Mouse (Mus musculus) left cerebral cortex, postnatal 36 days (tissue): Measurements from ENCODE around the gene Scrt2. TPM values are rescaled to one million over a fixed set of nuclear protein-coding genes. Genes with fewer than 3 reads are reported as not detected.
A peak's percentile ranks its signal among the peaks of the same experiment; 100 is the strongest.

Experiments
- DNase-seq, 2 experiments: peaks; one replicate each; pipeline ENCODE4 v3.0.0; 2021 to 2022; ENCODE audit warnings: low spot score in 2 of 2, mixed read lengths in 1 of 2
- intact Hi-C: fragments of 180-260 bp; cut with DNase I; formaldehyde crosslinking; loops from one replicate; pipeline ENCODE4 v1.15.1; 2025
- total RNA-seq, 2 experiments: library from RNA; stranded (reverse); gene quantifications; 2 replicates each; pipeline ENCODE4 v1.2.3; 2021

Gene Scrt2
- total RNA-seq, 2 experiments from 2014 or later, result 14.5 to 18.5 TPM

DNA sequence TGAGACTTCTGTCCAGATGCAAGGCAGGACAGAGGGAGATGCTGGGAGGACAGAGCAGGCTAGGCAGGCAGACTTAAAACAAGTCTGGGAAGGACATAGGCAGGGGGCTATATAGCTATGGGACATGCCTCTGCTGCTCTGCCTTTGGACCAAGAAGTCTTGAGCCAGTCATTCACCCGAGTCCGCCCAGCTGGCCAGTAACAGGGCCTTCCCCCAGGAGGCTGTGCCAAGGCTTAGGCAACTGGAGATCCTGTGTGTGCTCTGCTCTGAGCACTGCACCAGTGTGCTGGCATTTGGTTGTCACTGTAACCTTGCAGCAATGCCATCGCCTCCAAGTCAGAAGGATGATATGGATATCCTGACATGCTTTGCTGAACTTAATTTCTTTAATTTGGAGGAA is 4.0 kb upstream of the Scrt2 start:
- intact Hi-C loops, result no loop called here
- DNase-seq, result no peak

DNA sequence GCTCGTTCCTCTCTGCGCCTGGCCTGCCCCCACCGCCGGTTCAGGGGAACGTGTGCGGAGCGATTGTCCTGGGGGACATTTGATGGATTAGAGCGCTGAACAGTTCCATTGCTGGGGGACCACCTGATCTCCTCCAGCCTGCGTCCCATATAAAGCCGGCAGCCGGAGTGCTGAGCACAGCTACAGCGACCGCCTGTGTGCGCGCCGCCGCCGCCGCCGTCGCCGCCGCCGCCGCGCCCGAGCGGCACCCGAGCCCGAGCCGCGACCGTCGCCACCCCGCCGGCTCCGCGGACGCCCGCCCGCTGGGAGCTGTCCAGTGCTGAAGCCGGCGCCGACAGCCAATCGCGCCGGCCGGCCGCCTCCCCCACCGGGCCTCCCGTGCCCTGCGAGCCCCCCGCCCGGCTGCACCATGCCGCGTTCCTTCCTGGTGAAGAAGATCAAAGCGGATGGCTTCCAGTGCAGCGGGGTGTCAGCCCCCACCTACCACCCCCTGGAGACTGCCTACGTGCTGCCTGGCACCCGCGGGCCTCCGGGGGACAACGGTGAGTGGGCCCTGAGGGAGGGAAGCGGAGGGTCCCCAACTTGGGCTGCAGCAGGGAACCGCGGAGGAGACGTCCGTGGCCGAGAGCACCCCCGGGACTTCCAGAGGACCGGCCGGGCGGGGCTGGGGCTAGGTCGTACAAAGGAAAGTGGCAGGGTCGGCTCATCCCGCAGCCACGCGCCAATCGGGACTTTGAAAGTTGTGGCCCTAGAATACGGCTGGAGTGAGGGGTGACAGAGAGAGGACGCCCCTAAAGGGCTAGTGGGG is 516 bp downstream of the Scrt2 start:
- peak; percentile 65 to 75 for DNase-seq
- intact Hi-C loops, result loop anchor here (5.0 kb wide), 1 partner anchor 35 kb away; no protein-coding TSS in a partner anchor

DNA sequence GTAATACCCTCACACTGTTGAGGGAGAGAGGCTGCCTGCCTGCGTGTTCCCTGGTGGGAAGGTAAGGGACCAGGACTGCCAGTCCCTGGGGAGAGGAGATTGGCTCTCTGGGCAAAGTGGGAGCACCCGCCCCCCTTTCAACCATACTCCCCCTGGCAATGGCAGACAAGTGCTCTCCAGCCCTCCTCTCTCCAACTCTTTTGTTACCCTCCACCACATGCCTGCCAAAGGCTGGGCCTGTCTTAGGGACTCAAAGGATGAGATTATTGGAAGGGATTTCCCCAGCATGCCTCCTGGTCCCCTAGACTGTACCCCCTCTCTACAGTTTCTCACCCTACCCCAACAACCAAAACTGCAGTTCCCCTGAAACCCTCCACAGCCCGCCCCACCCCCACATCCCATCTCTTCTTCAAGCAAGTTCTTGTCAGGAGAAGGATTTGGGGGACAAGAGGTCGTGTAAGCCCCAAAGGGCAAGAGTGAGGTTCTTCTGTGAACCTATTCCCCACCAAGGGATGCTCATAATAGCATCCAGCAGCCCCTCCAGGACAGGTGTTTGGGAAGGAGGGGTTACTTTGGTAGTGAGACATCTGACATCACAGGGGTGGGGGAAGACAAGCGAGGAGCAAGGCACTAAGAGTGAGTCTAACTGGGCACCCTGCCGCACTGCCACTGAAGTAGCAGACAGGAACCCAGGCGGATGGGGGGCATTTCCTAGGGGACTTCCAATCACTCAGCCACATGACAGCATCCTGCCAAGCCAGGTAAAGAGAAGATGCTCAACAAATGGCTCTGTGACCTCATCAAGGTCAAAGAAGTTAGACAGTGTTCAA is 1.3 kb downstream of the Scrt2 start:
- intact Hi-C loops, result loop anchor here (5.0 kb wide), 1 partner anchor 35 kb away; no protein-coding TSS in a partner anchor
- no peak for DNase-seq

DNA sequence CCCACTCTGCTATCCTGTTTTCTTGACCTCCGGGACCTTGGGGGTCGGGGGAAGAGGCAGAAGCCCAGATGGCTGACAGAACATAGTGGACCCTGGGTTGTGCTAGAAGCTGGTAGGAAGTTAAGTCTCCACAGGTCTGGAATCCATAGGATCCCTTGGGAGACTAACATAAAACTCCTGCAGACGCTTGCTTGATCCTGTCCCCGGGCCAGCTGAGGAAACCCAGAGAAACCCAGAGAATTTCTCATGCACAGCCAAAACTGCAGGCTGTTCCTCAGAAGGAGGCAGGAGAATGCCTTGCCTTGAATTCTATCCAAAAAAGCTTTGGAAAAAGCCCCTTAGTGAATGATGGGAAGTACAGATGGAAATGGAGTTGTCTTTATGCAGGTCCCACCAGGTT is 2.1 kb downstream of the Scrt2 start:
- intact Hi-C loops, result loop anchor here (5.0 kb wide), 1 partner anchor 36 kb away; no protein-coding TSS in a partner anchor
- DNase-seq, result no peak

DNA sequence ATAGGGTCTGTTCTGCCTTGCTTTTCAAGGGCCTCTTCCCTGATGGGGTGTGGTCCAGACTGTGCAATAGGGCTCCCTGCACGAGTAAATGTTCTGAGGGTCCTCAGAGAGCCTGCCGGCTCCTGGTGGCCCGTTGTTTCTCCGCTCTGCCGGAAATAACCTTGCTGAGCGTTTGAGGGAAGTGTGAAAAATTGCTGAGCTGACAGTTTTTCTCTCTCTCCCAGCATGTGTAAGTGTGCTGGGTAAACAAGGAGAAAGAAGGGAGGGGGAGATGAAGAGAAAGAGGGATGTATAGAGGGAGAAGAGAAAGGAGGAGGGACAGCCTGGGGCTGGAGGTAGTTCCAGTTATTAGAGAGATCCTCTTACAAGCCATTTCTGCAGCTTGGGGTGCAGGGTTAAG is 3.0 kb downstream of the Scrt2 start:
- intact Hi-C loops, result loop anchor here (5.0 kb wide), 1 partner anchor 37 kb away; no protein-coding TSS in a partner anchor
- no peak for DNase-seq

DNA sequence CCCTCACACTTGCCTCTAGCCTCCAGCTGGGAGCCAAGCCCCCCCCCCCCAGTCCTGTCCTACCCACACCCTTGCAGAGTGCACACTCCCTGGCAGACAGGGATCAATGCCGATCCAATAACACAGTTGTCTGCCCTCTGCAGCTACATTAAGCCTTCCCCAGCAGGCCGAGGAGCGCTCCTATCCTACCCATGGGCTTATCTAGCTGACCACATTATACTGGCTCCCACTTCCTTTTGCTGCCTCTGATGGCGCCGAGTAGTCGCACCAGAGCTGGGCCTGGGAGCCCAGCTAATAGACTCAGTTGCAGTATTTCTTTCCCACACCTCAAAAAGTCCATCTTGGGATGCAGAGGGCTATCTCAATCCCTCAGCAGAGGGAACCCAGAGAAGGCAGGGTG is 4.1 kb downstream of the Scrt2 start:
- intact Hi-C loops, result loop anchor here (5.0 kb wide), 1 partner anchor 58 kb away; no protein-coding TSS in a partner anchor
- DNase-seq, result no peak

DNA sequence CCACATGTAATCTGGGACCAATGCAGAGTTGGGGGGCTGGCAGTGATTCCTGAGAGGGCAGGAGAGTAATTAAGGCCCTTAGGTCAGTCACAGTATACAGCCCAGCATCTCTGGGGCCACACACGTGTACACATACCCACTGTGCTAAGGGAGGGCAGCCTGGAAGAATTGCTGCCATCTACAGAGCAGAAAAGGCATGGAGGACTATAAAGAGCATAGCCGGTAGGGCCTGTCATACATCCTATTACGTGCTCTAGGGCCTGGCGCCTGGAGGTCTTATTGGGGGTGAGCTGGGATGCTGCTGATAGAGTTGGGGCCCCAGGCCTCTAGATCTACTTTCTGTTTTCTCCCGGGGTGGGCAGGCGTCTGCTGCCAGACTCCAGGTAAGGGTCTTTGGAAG is 5.1 kb downstream of the Scrt2 start:
- no peak for DNase-seq
- intact Hi-C loops, result loop anchor here (5.0 kb wide), 1 partner anchor 59 kb away; no protein-coding TSS in a partner anchor

DNA sequence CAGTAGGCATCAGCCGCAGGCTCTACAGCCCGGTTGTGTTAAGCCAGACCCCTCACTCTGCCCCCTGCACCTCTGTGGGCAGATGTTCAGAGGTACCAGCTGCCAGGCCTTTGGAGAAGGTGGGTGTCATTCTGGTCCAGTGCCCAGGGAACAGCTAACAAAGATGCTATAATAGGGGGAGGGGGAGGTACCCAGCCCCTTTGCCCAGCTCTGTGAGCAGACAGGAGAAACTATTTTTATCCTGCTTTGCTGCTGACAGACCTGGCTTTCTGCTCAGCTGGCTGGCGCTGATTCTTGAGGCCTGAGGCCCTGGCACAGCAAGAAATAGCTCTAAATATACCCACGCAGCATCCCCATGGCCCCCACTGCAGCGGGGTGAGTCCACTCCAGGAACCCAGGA is 5.8 kb downstream of the Scrt2 start:
- peak; percentile 46 to 47 for DNase-seq
- intact Hi-C loops, result loop anchor here (5.0 kb wide), 1 partner anchor 60 kb away; no protein-coding TSS in a partner anchor

DNA sequence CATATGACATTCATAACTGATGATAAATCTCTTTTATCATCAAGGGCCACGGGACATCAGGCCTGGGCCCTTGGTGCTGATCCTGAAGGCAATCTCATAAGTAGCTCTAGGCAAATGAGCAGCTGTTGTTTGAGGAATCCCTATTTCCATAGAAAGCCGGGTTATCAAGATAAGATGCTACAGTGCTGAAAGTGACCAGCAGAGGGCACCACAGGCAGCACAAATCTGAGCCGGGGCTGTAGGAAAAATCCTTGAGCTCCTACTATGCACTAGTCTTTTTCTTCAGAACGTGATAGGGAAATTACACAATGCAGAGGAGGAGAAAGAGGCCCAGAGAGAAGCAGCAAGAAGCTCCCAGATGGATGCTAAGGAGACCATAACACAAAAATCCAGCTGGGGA is 7.7 kb downstream of the Scrt2 start:
- DNase-seq, result peak; percentile 46 to 72
- intact Hi-C loops, result loop anchor here (5.0 kb wide), 1 partner anchor 62 kb away; no protein-coding TSS in a partner anchor

DNA sequence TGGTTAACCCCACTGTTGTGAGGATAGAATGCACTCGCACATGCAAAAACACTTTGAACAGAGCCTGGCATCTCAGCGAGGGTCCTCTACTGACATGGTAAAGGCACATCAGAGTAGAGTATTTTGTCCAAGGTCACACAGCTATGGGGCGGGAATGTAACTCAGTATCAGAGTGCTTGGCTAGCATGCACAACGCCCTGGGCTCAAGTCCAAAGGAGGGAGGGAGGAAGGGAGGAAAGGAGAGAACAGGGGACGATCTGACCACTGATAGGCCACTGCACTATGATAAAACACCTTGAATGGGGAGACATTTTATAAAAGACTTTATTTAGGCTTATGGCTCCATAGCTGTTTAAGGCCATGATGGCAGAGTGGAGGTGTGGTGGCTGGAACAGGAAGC is 8.3 kb downstream of the Scrt2 start:
- intact Hi-C loops, result loop anchor here (5.0 kb wide), 1 partner anchor 62 kb away; no protein-coding TSS in a partner anchor

DNA sequence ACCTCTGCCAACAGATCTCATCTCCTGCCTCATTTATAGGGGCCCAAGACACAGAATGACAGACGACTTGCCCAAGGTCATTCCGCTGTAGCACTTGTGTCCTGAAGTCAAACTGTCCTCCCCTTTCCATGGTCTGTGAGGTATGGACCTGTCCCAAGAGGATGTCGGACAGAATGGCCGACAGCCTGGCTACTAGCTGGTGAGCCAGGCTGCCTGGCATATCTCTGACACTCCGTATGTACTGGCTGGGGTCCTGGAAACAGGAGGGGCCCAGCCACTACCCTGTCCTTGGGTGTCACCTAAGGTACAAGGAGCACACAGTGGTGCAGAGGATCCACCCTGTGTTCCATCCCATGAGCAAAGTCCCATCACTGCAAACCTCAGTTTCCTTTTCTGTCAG is 9.2 kb downstream of the Scrt2 start:
- no peak for DNase-seq
- intact Hi-C loops, result no loop called here

More for the DNA sequence above, 8.3 kb downstream of the Scrt2 start:
- DNase-seq, result no peak

DNA sequence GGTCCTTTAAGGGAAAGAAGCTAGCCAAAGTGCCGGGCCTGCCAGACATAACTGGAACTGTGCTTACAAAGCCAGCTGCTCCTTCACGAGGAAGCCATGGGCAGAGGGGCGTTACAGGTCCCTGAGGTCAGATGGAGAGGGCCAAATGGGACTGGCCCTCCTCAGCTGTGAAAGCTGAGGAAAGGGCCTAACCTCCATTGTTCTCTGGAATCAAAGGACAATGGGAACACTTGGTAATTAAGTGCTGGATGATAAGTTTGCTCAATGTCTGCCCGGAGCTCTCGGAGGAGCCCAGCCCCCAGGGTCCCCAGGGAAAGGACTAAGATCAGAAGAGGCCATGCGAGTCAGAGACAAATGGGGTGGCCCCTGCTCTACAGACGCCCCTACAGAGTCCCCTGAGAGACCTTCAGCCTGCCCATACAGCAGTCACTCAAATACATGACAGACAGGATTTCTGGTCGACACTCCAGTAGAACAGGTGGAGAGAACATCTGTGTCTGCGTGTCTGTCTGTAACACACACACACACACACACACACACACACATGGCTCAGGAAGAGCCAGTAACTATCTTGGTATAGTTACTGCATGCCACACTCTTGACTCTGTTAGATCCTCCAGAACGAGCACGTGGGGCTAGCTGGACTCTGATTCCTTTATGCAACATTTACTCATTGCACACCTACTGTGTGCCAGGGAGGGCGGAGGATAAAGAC is 10.2 kb downstream of the Scrt2 start:
- DNase-seq, result no peak
- intact Hi-C loops, result no loop called here

DNA sequence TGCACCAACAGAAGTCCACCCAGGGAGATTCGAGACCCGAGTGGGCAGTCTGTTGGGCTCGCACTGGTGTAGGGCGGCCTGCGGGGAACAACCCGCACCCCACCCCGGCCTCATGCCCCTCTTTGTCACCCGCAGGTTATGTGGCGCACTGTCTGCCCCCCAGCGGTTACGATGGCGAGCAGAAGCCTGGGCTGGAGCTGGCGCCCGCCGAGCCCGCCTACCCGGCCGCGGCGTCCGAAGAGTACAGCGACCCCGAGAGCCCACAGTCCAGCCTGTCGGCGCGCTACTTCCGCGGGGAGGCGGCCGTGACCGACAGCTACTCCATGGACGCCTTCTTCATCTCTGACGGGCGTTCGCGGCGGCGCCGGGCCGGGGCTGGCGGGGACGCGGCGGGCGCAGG is 11.6 kb downstream of the Scrt2 start:
- intact Hi-C loops, result no loop called here
- DNase-seq, result no peak

DNA sequence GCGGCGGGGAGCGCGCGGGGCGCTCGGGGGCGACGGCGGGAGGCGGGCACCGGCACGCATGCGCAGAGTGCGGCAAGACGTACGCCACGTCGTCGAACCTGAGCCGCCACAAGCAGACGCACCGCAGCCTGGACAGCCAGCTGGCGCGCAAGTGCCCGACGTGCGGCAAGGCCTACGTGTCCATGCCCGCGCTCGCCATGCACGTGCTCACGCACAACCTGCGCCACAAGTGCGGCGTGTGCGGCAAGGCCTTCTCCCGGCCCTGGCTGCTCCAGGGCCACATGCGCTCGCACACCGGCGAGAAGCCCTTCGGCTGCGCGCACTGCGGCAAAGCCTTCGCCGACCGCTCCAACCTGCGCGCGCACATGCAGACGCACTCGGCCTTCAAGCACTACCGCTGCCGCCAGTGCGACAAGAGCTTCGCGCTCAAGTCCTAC is 12.0 kb downstream of the Scrt2 start:
- peak; percentile 60 to 72 for DNase-seq
- intact Hi-C loops, result no loop called here

DNA sequence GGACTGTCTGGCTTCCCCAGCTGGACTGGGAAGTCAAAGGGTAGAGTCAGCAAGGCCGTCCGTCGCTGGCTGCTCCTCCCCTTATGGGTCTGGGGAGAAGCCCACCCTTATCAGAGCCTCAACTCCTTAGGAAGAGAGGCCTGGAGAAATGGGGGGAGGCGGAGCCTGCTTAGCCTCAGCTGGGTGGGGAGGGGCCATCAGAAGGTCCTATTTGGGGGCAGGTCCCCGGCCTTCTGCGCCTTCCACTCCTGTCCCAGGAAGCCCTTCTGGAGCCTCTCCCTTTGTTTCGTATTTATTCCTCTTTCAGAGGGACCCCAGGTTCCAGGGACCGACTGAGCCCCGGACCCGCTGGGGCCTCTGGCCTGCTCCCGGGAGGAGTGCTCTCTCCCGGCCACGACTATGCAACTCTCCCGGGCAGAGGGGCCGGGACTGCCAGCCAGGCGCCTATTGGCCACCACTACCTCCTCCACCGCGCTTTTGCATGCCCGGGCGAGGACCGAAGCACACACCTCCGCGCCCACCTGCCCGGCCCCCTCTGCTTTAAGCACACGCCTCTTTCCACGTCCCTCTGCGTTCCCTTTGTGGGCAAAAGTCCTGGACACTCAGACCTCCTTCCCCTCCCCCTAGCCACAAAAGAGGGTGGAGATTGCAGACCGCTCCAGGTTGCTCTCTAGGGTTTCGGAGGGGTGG is 13.7 kb downstream of the Scrt2 start:
- intact Hi-C loops, result no loop called here
- no peak for DNase-seq

DNA sequence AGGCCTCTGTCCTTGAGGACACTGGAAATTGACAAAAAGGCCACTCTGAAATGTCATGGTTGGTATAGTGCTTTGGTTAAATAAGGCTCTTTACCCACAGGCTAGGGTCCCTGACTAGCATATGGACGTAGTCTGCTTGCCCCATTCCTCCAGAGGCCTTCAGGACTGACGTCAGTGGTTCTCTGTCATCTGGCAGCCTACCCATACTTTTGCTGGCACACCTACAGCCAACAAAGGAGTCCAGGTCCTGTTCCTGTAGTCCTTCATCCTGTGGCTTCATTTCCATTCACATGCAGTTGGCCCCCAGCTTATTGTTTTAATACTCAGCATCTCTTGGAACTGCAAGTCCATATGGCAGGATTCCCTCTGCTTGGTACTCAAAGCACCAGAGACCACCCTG is 15.6 kb downstream of the Scrt2 start:
- no peak for DNase-seq
- intact Hi-C loops, result no loop called here

DNA sequence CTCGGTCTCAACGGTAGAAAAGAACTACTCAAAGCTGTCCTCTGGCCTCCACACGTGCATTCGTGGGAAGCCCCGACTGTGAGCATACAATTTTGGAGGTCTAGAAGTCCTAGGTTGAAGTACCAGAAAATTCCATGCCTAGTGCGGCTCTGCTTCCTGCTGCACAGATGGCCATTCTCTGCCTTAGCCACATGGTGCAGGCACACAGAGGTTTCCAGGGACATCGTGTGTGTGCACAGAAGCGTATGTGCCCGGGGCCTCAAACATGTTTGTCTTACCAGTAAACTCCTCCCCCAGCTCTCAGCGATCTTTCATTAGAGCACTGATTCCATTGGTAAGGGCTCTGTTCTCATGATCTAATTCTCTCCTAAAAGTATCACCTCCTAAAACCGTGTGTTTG is 16.6 kb downstream of the Scrt2 start:
- DNase-seq, result no peak
- intact Hi-C loops, result no loop called here

DNA sequence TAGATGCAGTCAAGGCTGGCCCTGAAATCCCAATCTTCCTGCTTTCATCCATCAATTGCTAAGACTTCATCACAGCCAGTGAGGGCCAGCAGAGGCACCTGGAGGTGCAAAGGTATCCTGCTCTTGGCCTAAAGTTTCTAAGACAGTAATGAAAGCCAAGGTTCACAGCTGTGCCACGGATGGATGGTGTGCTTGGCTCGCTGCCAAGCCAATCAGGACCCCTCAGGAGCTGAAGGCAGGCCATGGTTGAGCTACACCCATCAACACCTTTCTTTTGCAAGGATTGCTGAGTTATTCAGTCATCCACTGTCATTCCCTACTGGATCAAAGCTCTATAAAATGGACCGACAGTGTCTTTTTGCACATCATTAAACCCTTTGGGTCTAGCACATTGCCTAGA is 18.2 kb downstream of the Scrt2 start:
- intact Hi-C loops, result no loop called here
- no peak for DNase-seq

DNA sequence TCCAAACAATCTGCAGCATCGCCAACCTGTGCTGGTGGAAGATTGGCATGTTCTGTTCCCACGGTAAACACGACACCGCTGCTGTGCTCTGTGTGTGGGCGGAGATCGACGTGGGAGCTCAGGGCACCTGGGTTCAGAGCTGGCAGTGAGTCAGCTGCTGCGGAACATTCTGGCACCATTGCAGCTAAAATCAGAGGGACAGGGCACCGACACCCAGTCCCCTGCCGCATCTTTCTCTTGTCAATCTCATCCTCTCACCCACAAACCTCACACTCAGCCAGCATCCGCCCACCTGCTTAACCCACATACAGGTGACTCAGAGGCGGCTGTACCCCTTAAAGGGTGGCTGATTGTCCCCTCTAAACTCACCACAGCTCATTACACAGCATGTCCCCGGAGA is 20.4 kb downstream of the Scrt2 start:
- intact Hi-C loops, result loop anchor here (5.0 kb wide), 1 partner anchor 74 kb away; no protein-coding TSS in a partner anchor
- peak; percentile 62 to 65 for DNase-seq
